Mouse (Mus musculus): ENCODE data around the gene Samd4b.
"Not testable (repeated sequence)": the region's sequence is repeated elsewhere in the genome, so short reads cannot be mapped to it uniquely, and the experiment has no call there.

GRCm38 (mm10) chr7:28522536-28522935 is 75.4 kb downstream of the Samd4b start, which contains the start of gene Ifnl3:
- TF ChIP-seq CTCF (IDR thresholded peaks at IDR 0.05; ENCODE audit: borderline replicate concordance, insufficient read depth, low read depth, low read length); POLR2A (IDR thresholded peaks at IDR 0.05; ENCODE audit: borderline replicate concordance, insufficient read depth, low read length): not testable (repeated sequence)
